Mouse (Mus musculus) liver, embryonic 14.5 days (tissue): ENCODE measurements around the gene Pirt. TPM values are rescaled to one million over a fixed set of nuclear protein-coding genes. Genes with fewer than 3 reads are reported as not detected.

ENCODE experiments used
- ATAC-seq: fragments of 200-750 bp; cut with Nextera tagmentation; 2 replicates; pipeline ENCODE4 v1.8.0; 2017; ENCODE audit warnings: moderate number of reproducible peaks, mild to moderate bottlenecking, moderate library complexity; ENCODE audit not compliant: insufficient read depth
- DNase-seq, 3 experiments: peaks; one replicate each; pipeline ENCODE4 v3.0.0-alpha.2; 2012 to 2013; ENCODE audit warnings: low read depth in 3 of 3, low spot score in 3 of 3
- H3K27ac ChIP-seq: fragments of 300-500 bp; sonication (generic); 2 replicates; pipeline ENCODE4 v1.5.1; 2014; ENCODE audit warnings: moderate library complexity, mild to moderate bottlenecking, control low read depth, inconsistent platforms
- H3K27me3 ChIP-seq: fragments of 300-500 bp; sonication (generic); 2 replicates; pipeline ENCODE4 v1.6.1; 2014; ENCODE audit warnings: mild to moderate bottlenecking, low read length, moderate library complexity; ENCODE audit not compliant: control insufficient read depth, insufficient read depth
- H3K36me3 ChIP-seq: fragments of 300-500 bp; sonication (generic); replicated peaks from 2 replicates; pipeline ENCODE4 v1.6.1; 2014; ENCODE audit warnings: low read depth; ENCODE audit not compliant: control insufficient read depth, insufficient read depth
- H3K4me1 ChIP-seq, 2 experiments: fragments of 200-500 bp in 1 of 2; fragments of 300-500 bp in 1 of 2; sonication (generic) in 1 of 2; replicated peaks; 2 replicates each; pipeline ENCODE4 v1.6.1; 2012 to 2014; ENCODE audit warnings: antibody characterized with exemption in 1 of 2, inconsistent platforms in 1 of 2, low read length in 1 of 2; ENCODE audit not compliant: control insufficient read depth in 2 of 2, insufficient read depth in 2 of 2
- H3K4me2 ChIP-seq: fragments of 300-500 bp; sonication (generic); 2 replicates; pipeline ENCODE4 v1.6.1; 2014; ENCODE audit warnings: low read depth, mild to moderate bottlenecking, control low read depth, moderate library complexity
- H3K4me3 ChIP-seq, 2 experiments: fragments of 200-500 bp in 1 of 2; fragments of 300-500 bp in 1 of 2; sonication (generic) in 1 of 2; 2 replicates each; pipeline ENCODE4 v1.5.1; 2012 to 2014; ENCODE audit warnings: low read depth in 2 of 2, low read length in 2 of 2, mild to moderate bottlenecking in 2 of 2, control low read depth in 1 of 2, inconsistent platforms in 1 of 2, moderate library complexity in 1 of 2; ENCODE audit not compliant: insufficient read depth in 1 of 2
- H3K9ac ChIP-seq: fragments of 300-500 bp; sonication (generic); replicated peaks from 2 replicates; pipeline ENCODE4 v1.6.1; 2014; ENCODE audit warnings: mild to moderate bottlenecking, control low read depth, moderate library complexity
- H3K9me3 ChIP-seq: fragments of 300-500 bp; sonication (generic); 2 replicates; pipeline ENCODE4 v1.6.1; 2016; ENCODE audit warnings: low read length, mixed read lengths; ENCODE audit not compliant: control insufficient read depth
- CTCF ChIP-seq: IDR thresholded peaks from 2 replicates; pipeline ENCODE4 v1.5.1; 2016; ENCODE audit warnings: antibody characterized with exemption, low read depth, control low read depth
- EP300 ChIP-seq: IDR thresholded peaks from 2 replicates; pipeline ENCODE4 v1.6.1; 2016; ENCODE audit warnings: antibody characterized with exemption, low read depth
- WGBS: fragments of 180-500 bp; shearing (Covaris S2); extraction: QIAGEN DNeasy Blood & Tissue Kit; methylation state at CpG from one replicate; pipeline ENCODE4 v1.1.7; 2014; ENCODE audit not compliant: insufficient replicate concordance; 5-methylcytosine and 5-hydroxymethylcytosine counted together
- polyA plus RNA-seq, 2 experiments: library from polyadenylated mRNA; depleted of rRNA in 1 of 2; stranded (reverse) in 1 of 2; unstranded in 1 of 2; fragments of >200 nt; fragmentation: Nextera tagmentation in 1 of 2; extraction: Ambion mirVana in 1 of 2; gene quantifications; 2 replicates each; pipeline versions ENCODE4 v1.2.1 to v1.2.3; 2012 to 2014

Pirt gene
- polyA plus RNA-seq (2012; rRNA removed) (not detected in 2 replicates), polyA plus RNA-seq (2014; fragmentation: Nextera tagmentation; extraction: Ambion mirVana) (not detected in 2 replicates)

- no peak within 1 kb of the TSS for H3K4me3 ChIP-seq
- H3K9ac ChIP-seq: no peak within 1 kb of the TSS; the same call in 1 of the 2 replicates
These were observed at the start of gene Pirt for GRCm38 (mm10) chr11:66911811-66912210. Gene Pirt, plus strand, starts transcription at chr11:66911981.

GRCm38 (mm10) chr11:66871701-66872100 is 40.1 kb upstream of the Pirt start:
- no peaks in the 10 kb centered on the region for H3K27me3 ChIP-seq
- ATAC-seq (no peak), DNase-seq (no peak)
- H3K4me2 ChIP-seq: no peak overlapping the region
- no peaks in the 10 kb centered on the region for H3K9me3 ChIP-seq
- TF ChIP-seq CTCF (peak; percentile 22; the same call in 1 of the 2 replicates), EP300 (no peak)
- H3K36me3 ChIP-seq: no peaks in the 10 kb centered on the region
- H3K4me1 ChIP-seq: no peaks in the 10 kb centered on the region
- 6% methylated on average over 5 of the region's 5 CpGs for WGBS
- H3K4me3 ChIP-seq: no peak overlapping the region
- H3K27ac ChIP-seq: no peak overlapping the region
- H3K9ac ChIP-seq: no peak overlapping the region

More at GRCm38 (mm10) chr11:66911811-66912210, at the start of gene Pirt:
- Histone ChIP-seq H3K9me3 (no peaks in the 10 kb centered on the region), H3K4me1 (peaks cover 14 to 24% of the 10 kb centered on the region in 2 experiments), H3K27me3 (no peaks in the 10 kb centered on the region; the same call in none of the 2 replicates), H3K4me2 (peak within 1 kb of the TSS; percentile 49), H3K27ac (peak within 1 kb of the TSS; percentile 39; the same call in 1 of the 2 replicates), H3K36me3 (no peaks in the 10 kb centered on the region)
- no peak for DNase-seq
- WGBS: 35% methylated on average over 10 of the region's 10 CpGs
- TF ChIP-seq CTCF (no peak), EP300 (no peak)
- no peak for ATAC-seq

- H3K4me1 ChIP-seq: no peaks in the 10 kb centered on the region
- no peaks in the 10 kb centered on the region for H3K36me3 ChIP-seq
- no peak for ATAC-seq
- H3K4me3 ChIP-seq: no peak overlapping the region
- no peak for TF ChIP-seq CTCF
- no peak for TF ChIP-seq EP300
- no peaks in the 10 kb centered on the region for H3K27me3 ChIP-seq
- no peaks in the 10 kb centered on the region for H3K9me3 ChIP-seq
- no peak overlapping the region for H3K27ac ChIP-seq
- H3K4me2 ChIP-seq: no peak overlapping the region
- no peak overlapping the region for H3K9ac ChIP-seq
- no peak for DNase-seq
- whole genome bisulfite sequencing: 32% methylated on average over 3 of the region's 3 CpGs
These were observed 38.9 kb upstream of the Pirt start for GRCm38 (mm10) chr11:66872773-66873470.

GRCm38 (mm10) chr11:66881291-66881690 is 30.5 kb upstream of the Pirt start:
- Histone ChIP-seq H3K4me1 (no peaks in the 10 kb centered on the region), H3K36me3 (no peaks in the 10 kb centered on the region), H3K4me3 (no peak overlapping the region), H3K27ac (no peak overlapping the region), H3K4me2 (no peak overlapping the region), H3K27me3 (no peaks in the 10 kb centered on the region), H3K9ac (no peak overlapping the region), H3K9me3 (no peaks in the 10 kb centered on the region)
- 49% methylated on average over 2 of the region's 2 CpGs for WGBS
- TF ChIP-seq EP300 (no peak), CTCF (no peak)
- DNase-seq (no peak), ATAC-seq (no peak)

GRCm38 (mm10) chr11:66882224-66883040 is 29.3 kb upstream of the Pirt start:
- WGBS: 66% methylated on average over 7 of the region's 7 CpGs
- Histone ChIP-seq H3K27ac (no peak overlapping the region), H3K4me2 (no peak overlapping the region), H3K4me3 (no peak overlapping the region), H3K27me3 (no peaks in the 10 kb centered on the region), H3K9ac (no peak overlapping the region), H3K4me1 (no peaks in the 10 kb centered on the region), H3K9me3 (no peaks in the 10 kb centered on the region), H3K36me3 (no peaks in the 10 kb centered on the region)
- ATAC-seq (no peak), DNase-seq (no peak)
- TF ChIP-seq CTCF (no peak), EP300 (no peak)
